Mouse (Mus musculus): ENCODE results near the gene Prps1l3. TPM values are rescaled to one million over a fixed set of nuclear protein-coding genes. Genes with fewer than 3 reads are reported as not detected.
A peak's percentile ranks its signal among the peaks of the same experiment; 100 is the strongest.

The Prps1l3 gene
- total RNA-seq, 2 experiments from 2014 or later, result 33.9 to 39.0 TPM

DNA sequence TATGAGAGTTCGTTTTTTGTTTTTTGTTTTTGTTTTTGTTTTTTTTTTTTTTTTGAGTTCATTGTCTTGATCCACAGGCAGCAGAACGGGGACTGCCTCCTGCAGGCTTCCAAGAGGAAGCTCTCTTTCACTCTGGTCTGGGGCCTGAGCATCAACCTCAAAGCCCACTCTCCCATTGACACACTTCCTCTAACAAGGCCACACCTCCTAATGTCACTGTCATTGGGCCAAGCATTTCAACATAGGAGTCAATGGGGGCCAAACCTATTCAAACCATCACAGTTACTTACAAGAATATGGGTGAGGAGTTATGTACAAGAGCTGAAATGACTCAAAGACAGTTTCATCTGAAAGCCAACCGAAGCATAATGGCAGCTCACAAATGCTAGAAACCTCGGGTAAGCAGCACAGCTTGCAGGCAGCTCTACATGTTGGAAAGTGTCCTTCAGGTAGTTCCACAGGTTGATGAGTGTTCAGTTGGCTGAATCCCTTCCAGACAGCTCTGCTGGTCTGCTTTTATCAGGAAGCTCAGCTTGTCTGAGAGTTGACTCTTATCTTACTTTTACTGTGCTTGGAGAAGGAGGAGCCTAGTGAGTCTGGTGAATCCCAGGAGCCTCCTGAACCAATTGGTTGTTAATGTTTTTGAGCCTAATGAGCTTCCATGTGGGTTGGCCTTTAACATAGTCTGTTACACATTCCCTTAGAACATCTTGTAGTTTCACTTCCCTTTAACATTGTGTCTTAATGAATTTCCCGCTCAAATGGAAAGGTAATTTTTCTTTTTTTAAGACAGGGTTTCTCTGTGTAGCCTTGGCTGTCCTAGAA lies 13.7 kb downstream of the Prps1l3 start:
- no peak for DNase-seq

DNA sequence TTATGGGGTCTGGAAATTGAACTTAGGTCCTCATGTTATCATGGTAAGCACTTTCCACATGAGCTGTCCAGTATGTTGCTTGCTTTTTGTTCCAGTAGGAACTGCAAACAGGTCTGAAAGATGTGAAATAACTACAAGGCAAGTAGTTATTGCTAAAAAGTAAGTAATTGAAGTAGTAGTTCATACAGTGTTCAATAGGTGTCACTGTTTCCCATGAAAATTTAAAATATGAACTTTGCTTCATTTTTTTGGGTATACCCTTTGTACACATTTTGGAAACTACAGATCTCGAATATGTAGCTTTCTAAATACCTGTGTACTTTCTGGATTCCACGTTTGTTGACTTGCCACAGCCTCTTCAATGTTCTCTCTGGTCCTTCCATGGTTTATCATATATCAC lies 28.4 kb downstream of the Prps1l3 start:
- DNase-seq, result no peak

DNA sequence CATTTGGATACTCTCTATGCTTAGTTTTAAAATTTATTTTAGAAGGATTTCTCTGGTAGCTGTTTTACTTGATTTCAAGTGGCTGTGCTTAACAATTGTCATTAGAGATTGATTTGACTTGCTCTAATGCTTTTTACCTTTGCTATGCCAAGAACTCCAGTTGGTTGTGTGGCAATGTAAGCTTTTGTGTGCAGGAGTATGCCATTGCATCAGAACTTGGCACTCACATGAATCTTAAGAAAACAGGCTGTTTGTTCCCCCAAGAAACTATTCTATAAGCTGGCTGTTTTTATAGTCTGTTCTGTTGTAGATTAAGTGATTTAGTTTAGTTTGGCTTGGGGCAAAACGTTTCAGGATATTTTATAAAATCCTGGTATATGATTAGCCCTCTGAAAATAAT lies 45.2 kb downstream of the Prps1l3 start:
- DNase-seq, result no peak

DNA sequence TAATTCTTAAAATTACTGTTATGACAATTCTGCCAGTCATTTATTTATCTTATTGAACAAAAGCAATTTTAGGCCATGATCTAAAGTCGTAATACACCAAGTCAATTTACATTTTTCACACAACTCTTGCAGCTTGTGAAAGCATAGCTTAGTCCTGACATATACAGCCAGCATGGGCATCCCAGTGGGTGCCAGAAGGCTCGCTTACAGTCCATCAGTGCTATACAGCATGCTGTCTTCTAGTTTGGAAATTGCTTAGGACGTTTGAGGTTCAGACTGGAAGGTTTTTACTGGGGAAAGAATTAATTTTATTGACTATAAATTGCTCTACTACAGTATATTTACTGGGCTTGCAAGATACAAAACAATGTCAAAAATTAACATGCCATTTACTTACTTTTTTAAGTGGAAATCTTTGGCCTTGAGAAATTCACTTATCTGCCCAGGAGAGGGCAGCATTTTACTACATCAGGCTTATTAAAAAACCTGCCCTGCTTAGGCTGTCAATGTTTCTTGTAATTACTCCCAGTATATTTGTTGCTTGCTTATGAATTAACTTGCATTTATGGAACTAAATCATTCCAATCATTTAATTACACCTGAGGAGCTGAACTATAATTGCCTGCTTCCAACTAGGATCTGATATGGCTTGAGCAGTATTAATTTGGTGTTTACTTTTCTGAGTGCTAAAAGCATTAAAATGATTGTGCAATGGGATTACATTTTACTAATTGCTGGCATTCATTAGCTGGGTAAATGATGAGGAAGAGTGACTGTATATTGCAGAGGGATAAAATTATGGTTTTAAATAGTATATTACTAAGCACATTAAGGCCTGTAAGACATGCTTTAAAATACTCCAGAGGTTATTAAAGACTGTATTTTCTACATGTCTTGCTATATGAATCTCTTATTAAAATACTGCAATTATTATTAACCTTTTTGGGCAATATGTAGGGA lies 51.2 kb downstream of the Prps1l3 start:
- peak in 1 of 2 experiments; percentile 5 for DNase-seq

DNA sequence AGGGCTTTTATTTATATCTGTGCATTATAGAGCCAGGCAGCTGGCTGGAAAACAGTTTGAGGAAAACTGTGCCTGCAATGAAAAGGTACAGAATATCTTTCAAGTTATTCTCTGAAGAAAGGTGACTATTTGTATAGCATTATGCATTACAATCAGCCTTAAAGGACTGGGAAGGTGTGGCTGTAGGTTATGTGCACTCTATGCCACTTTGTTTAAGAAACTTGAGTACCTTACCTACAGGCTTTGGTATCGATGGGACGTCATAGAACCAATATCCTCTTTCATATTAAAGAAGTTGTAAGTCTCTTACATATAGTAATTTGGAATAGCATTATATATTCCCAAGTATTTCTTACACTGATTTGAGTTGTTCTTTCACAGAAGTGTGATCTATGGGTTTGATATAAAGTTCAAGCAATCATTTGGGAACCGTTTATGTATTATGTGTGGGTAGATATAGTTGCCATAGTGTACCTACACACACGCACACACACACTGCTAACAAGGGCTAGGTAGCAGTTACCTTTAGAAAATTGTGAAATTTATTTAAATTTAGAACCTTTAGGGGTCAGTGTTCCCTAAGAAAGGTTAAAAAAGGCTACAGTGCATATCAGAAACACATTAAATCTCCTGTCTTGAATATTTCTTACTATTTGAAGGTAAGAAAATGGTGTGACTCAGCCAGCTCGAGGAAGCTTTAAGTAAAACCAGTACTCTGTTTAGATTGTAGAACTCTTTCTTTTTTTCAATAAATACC lies 55.3 kb downstream of the Prps1l3 start:
- DNase-seq, result no peak

Other genes starting within 250 kb of the Prps1l3 start
- under 1 TPM; 0.26 to 0.69 TPM for gene Slc25a21, start 32.9 kb upstream of the Prps1l3 start, total RNA-seq (2021)
- gene Mipol1, start within 50 bp of the Prps1l3 start, total RNA-seq (2021), result 10 to 100 TPM; 10.3 to 13.3 TPM

Measured in adrenal gland, postnatal 36 days (tissue).